Mouse (Mus musculus) forebrain, embryonic 16.5 days (tissue): Measurements from ENCODE around the gene Zdhhc21. TPM values are rescaled to one million over a fixed set of nuclear protein-coding genes. Genes with fewer than 3 reads are reported as not detected.
A peak's percentile ranks its signal among the peaks of the same experiment; 100 is the strongest.

Experiments
- ATAC-seq: fragments of 200-750 bp; cut with Nextera tagmentation; 2 replicates; pipeline ENCODE4 v1.8.0; 2017; ENCODE audit warnings: mild to moderate bottlenecking, moderate library complexity
- H3K27ac ChIP-seq: fragments of 300-500 bp; sonication (generic); 2 replicates; pipeline ENCODE4 v1.5.1; 2014; ENCODE audit warnings: low read length, control low read depth
- H3K27me3 ChIP-seq: fragments of 300-500 bp; sonication (generic); replicated peaks from 2 replicates; pipeline ENCODE4 v1.6.1; 2014; ENCODE audit warnings: low read length; ENCODE audit not compliant: control insufficient read depth, insufficient read depth
- H3K36me3 ChIP-seq: fragments of 300-500 bp; sonication (generic); 2 replicates; pipeline ENCODE4 v1.6.1; 2014; ENCODE audit not compliant: control insufficient read depth, insufficient read depth
- H3K4me1 ChIP-seq: fragments of 300-500 bp; sonication (generic); replicated peaks from 2 replicates; pipeline ENCODE4 v1.6.1; 2014; ENCODE audit warnings: low read length; ENCODE audit not compliant: control insufficient read depth, insufficient read depth
- H3K4me2 ChIP-seq: fragments of 300-500 bp; sonication (generic); 2 replicates; pipeline ENCODE4 v1.6.1; 2014; ENCODE audit warnings: mild to moderate bottlenecking, low read length, control low read depth
- H3K4me3 ChIP-seq: fragments of 300-500 bp; sonication (generic); replicated peaks from 2 replicates; pipeline ENCODE4 v1.5.1; 2014; ENCODE audit warnings: mild to moderate bottlenecking, low read length, control low read depth
- H3K9ac ChIP-seq: fragments of 300-500 bp; sonication (generic); replicated peaks from 2 replicates; pipeline ENCODE4 v1.6.1; 2014; ENCODE audit warnings: low read depth, low read length, control low read depth
- H3K9me3 ChIP-seq: fragments of 300-500 bp; sonication (generic); 2 replicates; pipeline ENCODE4 v1.6.1; 2016; ENCODE audit warnings: low read length; ENCODE audit not compliant: control insufficient read depth
- WGBS: fragments of 180-500 bp; shearing (Covaris S2); extraction: QIAGEN DNeasy Blood & Tissue Kit; methylation state at CpG from one replicate; pipeline ENCODE4 v1.1.7; 2014; 5-methylcytosine and 5-hydroxymethylcytosine counted together
- polyA plus RNA-seq: library from polyadenylated mRNA; unstranded; fragments of >200 nt; fragmentation: Nextera tagmentation; extraction: Ambion mirVana; gene quantifications from 2 replicates; pipeline ENCODE4 v1.2.1, GENCODE M21; 2015

The Zdhhc21 gene
- 19.7 and 20.1 TPM in 2 replicates for polyA plus RNA-seq

GRCm38 (mm10) chr4:82859131-82860125, at the start of gene Zdhhc21:
Zdhhc21 (minus strand) TSS chr4:82859958.
- Histone ChIP-seq H3K9ac (peak within 1 kb of the TSS; percentile 99), H3K36me3 (no peaks in the 10 kb centered on the region), H3K9me3 (no peaks in the 10 kb centered on the region), H3K4me2 (peak within 1 kb of the TSS; percentile 82), H3K27me3 (no peaks in the 10 kb centered on the region), H3K4me3 (peak within 1 kb of the TSS; percentile 78), H3K4me1 (peaks cover 22% of the 10 kb centered on the region), H3K27ac (peak within 1 kb of the TSS; percentile 95)
- ATAC-seq, result peak; percentile 91
- WGBS, result under 1% methylated on average over 82 of the region's 82 CpGs

DNA sequence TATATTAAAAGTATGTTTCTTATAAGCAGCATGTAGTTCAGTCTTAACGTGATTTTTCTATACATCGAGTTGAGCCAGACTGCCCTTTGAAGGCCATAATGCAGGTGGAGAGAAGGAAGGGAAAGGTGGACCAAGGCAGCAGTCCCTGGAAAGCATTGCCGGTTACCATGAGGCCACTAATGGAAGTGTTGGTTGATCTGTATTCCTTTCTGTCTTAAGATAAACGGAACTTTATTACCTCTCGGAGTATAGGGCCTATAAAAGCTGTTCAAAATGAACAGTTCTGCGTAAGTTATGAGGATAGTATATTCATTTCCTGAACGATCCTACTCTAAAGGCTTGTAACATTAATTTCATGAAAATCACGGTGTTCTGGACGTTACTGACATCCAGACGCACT, 35.5 kb upstream of the Zdhhc21 start:
- ATAC-seq, result no peak
- WGBS, result 91% methylated on average over 10 of the region's 10 CpGs

DNA sequence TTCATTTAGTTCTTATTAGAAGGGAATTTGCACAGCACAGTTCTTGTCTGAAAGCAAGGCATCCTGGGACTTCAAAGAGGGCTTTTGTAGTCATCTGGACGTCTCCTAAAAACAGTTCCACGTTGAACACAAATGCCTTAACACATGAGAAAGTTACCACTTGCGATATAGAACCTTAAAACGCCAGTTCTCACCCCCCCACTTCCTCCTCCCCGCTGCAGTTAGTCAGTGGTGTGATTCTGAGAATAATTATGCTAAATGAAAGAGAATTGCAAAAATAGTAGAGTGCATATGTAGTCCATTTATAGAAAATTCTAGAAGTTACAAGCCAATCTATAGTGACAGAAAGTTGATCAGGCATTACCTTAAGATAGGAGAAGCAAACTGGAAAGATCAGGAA, 32.5 kb upstream of the Zdhhc21 start:
- no peaks in the 10 kb centered on the region for H3K9me3 ChIP-seq
- H3K27me3 ChIP-seq, result no peaks in the 10 kb centered on the region
- H3K27ac ChIP-seq, result no peak overlapping the region
- no peak for ATAC-seq
- H3K4me3 ChIP-seq, result no peak overlapping the region
- H3K4me1 ChIP-seq, result peaks cover 4% of the 10 kb centered on the region
- H3K36me3 ChIP-seq, result no peaks in the 10 kb centered on the region
- 62% methylated on average over 5 of the region's 5 CpGs for WGBS
- no peak overlapping the region for H3K4me2 ChIP-seq
- H3K9ac ChIP-seq, result no peak overlapping the region

More for the DNA sequence above, 35.5 kb upstream of the Zdhhc21 start:
- no peak overlapping the region for H3K9ac ChIP-seq
- peaks cover 4% of the 10 kb centered on the region for H3K4me1 ChIP-seq
- no peak overlapping the region for H3K27ac ChIP-seq
- H3K4me3 ChIP-seq, result no peak overlapping the region
- H3K36me3 ChIP-seq, result no peaks in the 10 kb centered on the region
- H3K9me3 ChIP-seq, result no peaks in the 10 kb centered on the region
- H3K4me2 ChIP-seq, result no peak overlapping the region
- H3K27me3 ChIP-seq, result no peaks in the 10 kb centered on the region

DNA sequence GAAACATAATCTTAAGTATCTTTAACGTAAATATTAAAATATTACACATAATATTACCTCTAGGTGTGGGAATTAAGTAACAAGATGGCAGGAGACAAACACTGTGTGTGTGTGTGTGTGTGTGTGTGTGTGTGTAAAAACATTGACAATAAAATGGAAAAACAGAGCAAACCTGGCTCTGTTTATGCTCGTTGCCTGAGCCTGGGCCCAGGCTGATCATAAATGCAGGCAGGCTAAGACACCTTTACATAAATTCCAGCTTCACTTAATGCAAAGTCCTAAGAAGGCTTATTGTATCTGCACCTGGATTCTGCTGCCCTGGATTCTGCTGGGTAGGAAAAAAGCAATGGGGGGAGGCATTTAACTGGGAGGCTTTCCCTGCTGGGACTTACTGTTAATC, 31.8 kb upstream of the Zdhhc21 start:
- Histone ChIP-seq H3K4me3 (no peak overlapping the region), H3K36me3 (no peaks in the 10 kb centered on the region), H3K4me1 (peaks cover 4% of the 10 kb centered on the region), H3K9me3 (no peaks in the 10 kb centered on the region), H3K27ac (no peak overlapping the region), H3K9ac (no peak overlapping the region), H3K4me2 (no peak overlapping the region), H3K27me3 (no peaks in the 10 kb centered on the region)
- 67% methylated on average over 2 of the region's 2 CpGs for WGBS
- ATAC-seq, result no peak

DNA sequence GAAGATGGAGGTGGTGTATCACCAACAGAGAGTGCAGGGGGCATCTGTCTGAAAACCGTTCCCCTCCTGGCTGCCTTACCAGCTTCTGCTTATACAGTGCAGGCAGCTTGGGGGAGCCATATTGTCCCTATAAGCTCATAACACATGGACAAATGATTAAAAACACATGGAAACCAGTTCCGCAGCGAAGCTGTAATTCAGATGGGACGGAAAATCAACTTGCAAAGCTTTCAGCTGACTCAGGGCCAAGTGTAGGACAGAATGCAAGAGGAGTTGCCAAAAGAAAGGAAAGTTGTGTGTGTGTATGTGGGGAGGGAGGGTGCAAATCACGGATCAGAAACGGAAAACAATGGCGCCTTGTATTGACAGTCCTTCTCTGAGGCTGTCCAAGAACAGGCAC, 31.3 kb upstream of the Zdhhc21 start:
- peak; percentile 92 for ATAC-seq
- Histone ChIP-seq H3K36me3 (no peaks in the 10 kb centered on the region), H3K4me3 (no peak overlapping the region), H3K4me1 (peaks cover 4% of the 10 kb centered on the region), H3K9ac (no peak overlapping the region), H3K27ac (no peak overlapping the region), H3K4me2 (no peak overlapping the region), H3K9me3 (no peaks in the 10 kb centered on the region), H3K27me3 (no peaks in the 10 kb centered on the region)
- WGBS, result 35% methylated on average over 7 of the region's 7 CpGs

DNA sequence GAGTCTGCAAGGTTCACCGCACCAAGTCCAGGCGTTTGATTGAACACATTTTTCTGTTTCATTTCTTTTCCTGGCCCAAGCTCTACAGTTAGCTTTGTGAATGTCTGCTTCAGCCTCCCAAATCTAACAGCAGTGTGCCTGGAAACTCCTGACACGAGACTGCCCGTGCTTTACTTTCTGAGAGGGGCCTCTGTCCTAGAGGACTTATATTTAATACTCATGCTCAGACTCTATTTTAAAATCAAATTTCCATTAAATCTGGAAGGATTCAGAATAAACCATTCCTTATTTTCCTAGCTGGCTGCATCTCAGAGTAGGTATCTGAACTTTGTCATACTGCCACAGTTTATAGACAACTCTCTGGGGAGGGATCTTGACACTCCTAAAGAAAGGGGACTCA, 30.8 kb upstream of the Zdhhc21 start:
- H3K36me3 ChIP-seq, result no peaks in the 10 kb centered on the region
- H3K9ac ChIP-seq, result no peak overlapping the region
- WGBS, result 78% methylated on average over 4 of the region's 4 CpGs
- H3K27me3 ChIP-seq, result no peaks in the 10 kb centered on the region
- H3K9me3 ChIP-seq, result no peaks in the 10 kb centered on the region
- no peak overlapping the region for H3K27ac ChIP-seq
- no peak overlapping the region for H3K4me3 ChIP-seq
- no peak for ATAC-seq
- no peak overlapping the region for H3K4me2 ChIP-seq
- H3K4me1 ChIP-seq, result peaks cover 4% of the 10 kb centered on the region

- H3K27me3 ChIP-seq, result no peaks in the 10 kb centered on the region
- 59% methylated on average over 2 of the region's 2 CpGs for WGBS
- no peaks in the 10 kb centered on the region for H3K9me3 ChIP-seq
- no peak overlapping the region for H3K9ac ChIP-seq
- H3K4me1 ChIP-seq, result peaks cover 8% of the 10 kb centered on the region
- H3K4me3 ChIP-seq, result no peak overlapping the region
- H3K36me3 ChIP-seq, result no peaks in the 10 kb centered on the region
- no peak overlapping the region for H3K27ac ChIP-seq
- ATAC-seq, result no peak
- no peak overlapping the region for H3K4me2 ChIP-seq
Observed at GRCm38 (mm10) chr4:82886148-82886547, 26.4 kb upstream of the Zdhhc21 start.

DNA sequence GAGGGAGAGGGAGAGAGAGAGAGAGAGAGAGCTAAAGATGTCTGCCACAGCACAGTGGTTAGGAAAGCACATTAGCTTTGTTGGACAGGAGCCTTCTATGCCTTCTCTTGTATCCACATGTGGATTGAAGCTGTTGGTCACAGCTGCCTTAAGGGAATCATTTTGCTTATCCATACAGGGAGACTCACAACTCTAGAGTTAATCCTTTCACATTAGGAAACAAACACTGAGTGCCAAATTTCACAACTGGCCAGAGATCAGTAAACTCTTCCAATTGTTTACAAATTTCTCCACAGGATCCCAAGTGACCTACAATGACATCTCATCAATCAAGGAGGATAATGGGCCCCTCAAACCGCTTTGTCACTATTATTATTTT, 25.8 kb upstream of the Zdhhc21 start:
- no peaks in the 10 kb centered on the region for H3K27me3 ChIP-seq
- no peaks in the 10 kb centered on the region for H3K36me3 ChIP-seq
- H3K4me3 ChIP-seq, result no peak overlapping the region
- ATAC-seq, result no peak
- H3K9ac ChIP-seq, result no peak overlapping the region
- no peak overlapping the region for H3K4me2 ChIP-seq
- no peak overlapping the region for H3K27ac ChIP-seq
- 62% methylated on average over 1 of the region's 1 CpGs for WGBS
- H3K4me1 ChIP-seq, result peaks cover 7% of the 10 kb centered on the region
- no peaks in the 10 kb centered on the region for H3K9me3 ChIP-seq

GRCm38 (mm10) chr4:82884636-82885534, 25.1 kb upstream of the Zdhhc21 start, which contains the start of gene Cer1:
Cer1 (minus strand) TSS chr4:82885148.
- Histone ChIP-seq H3K27me3 (no peaks in the 10 kb centered on the region), H3K9me3 (no peaks in the 10 kb centered on the region), H3K9ac (no peak within 1 kb of the TSS), H3K4me2 (no peak within 1 kb of the TSS), H3K27ac (no peak within 1 kb of the TSS), H3K4me1 (0 out of 2 replicates have a peak, but pooled peaks cover 4% of the 10 kb centered on the region), H3K4me3 (no peak within 1 kb of the TSS), H3K36me3 (no peaks in the 10 kb centered on the region)
- no peak for ATAC-seq
- WGBS, result 49% methylated on average over 18 of the region's 19 CpGs
